Mouse (Mus musculus) gastrocnemius, postnatal 14 days (tissue): ENCODE results near the gene Wapl. TPM values are rescaled to one million over a fixed set of nuclear protein-coding genes. Genes with fewer than 3 reads are reported as not detected.
A peak's percentile ranks its signal among the peaks of the same experiment; 100 is the strongest.

Experiments used
- DNase-seq: peaks from one replicate; pipeline ENCODE4 v3.0.0; 2021; ENCODE audit warnings: mixed read lengths
- intact Hi-C: fragments of 180-260 bp; cut with DNase I; formaldehyde crosslinking; loops from one replicate; pipeline ENCODE4 v1.15.1; 2025; ENCODE audit warnings: low total_unique reads
- total RNA-seq, 2 experiments: library from RNA; stranded (reverse); gene quantifications; 2 replicates each; pipeline ENCODE4 v1.2.3; 2021

Wapl gene
- total RNA-seq, 2 experiments from 2014 or later, result 38.4 to 40.8 TPM

GRCm38 (mm10) chr14:34675347-34675865 lies 1.7 kb downstream of the Wapl start:
- intact Hi-C loops, result no loop called here
- no peak for DNase-seq

- DNase-seq, result no peak
- intact Hi-C loops, result no loop called here
Observed at GRCm38 (mm10) chr14:34680815-34681214, 7.1 kb downstream of the Wapl start.

GRCm38 (mm10) chr14:34684989-34685388 lies 11.3 kb downstream of the Wapl start:
- DNase-seq, result no peak
- intact Hi-C loops, result no loop called here

GRCm38 (mm10) chr14:34693970-34694369 lies 20.2 kb downstream of the Wapl start:
- intact Hi-C loops, result no loop called here
- no peak for DNase-seq

- peak; percentile 6 for DNase-seq
- intact Hi-C loops, result no loop called here
Observed at GRCm38 (mm10) chr14:34697376-34697775, 23.6 kb downstream of the Wapl start.

GRCm38 (mm10) chr14:34710209-34710608 lies 36.5 kb downstream of the Wapl start:
- DNase-seq, result no peak
- intact Hi-C loops, result no loop called here

- DNase-seq, result no peak
- intact Hi-C loops, result no loop called here
Observed at GRCm38 (mm10) chr14:34712027-34712426, 38.3 kb downstream of the Wapl start.

- intact Hi-C loops, result no loop called here
- no peak for DNase-seq
Observed at GRCm38 (mm10) chr14:34712857-34713256, 39.1 kb downstream of the Wapl start.

GRCm38 (mm10) chr14:34718150-34718549 lies 44.4 kb downstream of the Wapl start:
- intact Hi-C loops, result no loop called here
- DNase-seq, result no peak

- DNase-seq, result no peak
- intact Hi-C loops, result no loop called here
Observed at GRCm38 (mm10) chr14:34727709-34728108, 54.0 kb downstream of the Wapl start.

GRCm38 (mm10) chr14:34735405-34735804 lies 61.7 kb downstream of the Wapl start:
- no peak for DNase-seq
- intact Hi-C loops, result no loop called here

- intact Hi-C loops, result no loop called here
- no peak for DNase-seq
Observed at GRCm38 (mm10) chr14:34745401-34745800, 71.7 kb downstream of the Wapl start.

GRCm38 (mm10) chr14:34755731-34756130 lies 82.0 kb downstream of the Wapl start:
- intact Hi-C loops, result no loop called here
- no peak for DNase-seq

- DNase-seq, result no peak
- intact Hi-C loops, result no loop called here
Observed at GRCm38 (mm10) chr14:34759938-34760337, 86.2 kb downstream of the Wapl start.

GRCm38 (mm10) chr14:34761082-34761959 lies 87.6 kb downstream of the Wapl start:
- no peak for DNase-seq
- intact Hi-C loops, result no loop called here

GRCm38 (mm10) chr14:34762682-34763081 lies 89.0 kb downstream of the Wapl start:
- intact Hi-C loops, result no loop called here
- DNase-seq, result peak; percentile 14

GRCm38 (mm10) chr14:34763771-34764539 lies 90.2 kb downstream of the Wapl start:
- DNase-seq, result no peak
- intact Hi-C loops, result no loop called here

- no peak for DNase-seq
- intact Hi-C loops, result no loop called here
Observed at GRCm38 (mm10) chr14:34764908-34765307, 91.2 kb downstream of the Wapl start.

GRCm38 (mm10) chr14:34765380-34765779 lies 91.7 kb downstream of the Wapl start:
- no peak for DNase-seq
- intact Hi-C loops, result no loop called here

GRCm38 (mm10) chr14:34766181-34766580 lies 92.5 kb downstream of the Wapl start:
- no peak for DNase-seq
- intact Hi-C loops, result no loop called here
